Mouse (Mus musculus) kidney, embryonic 14.5 days (tissue): ENCODE data around the gene Eif3b. TPM values are rescaled to one million over a fixed set of nuclear protein-coding genes. Genes with fewer than 3 reads are reported as not detected.

ENCODE experiments used
- ATAC-seq: fragments of 200-750 bp; cut with Nextera tagmentation; 2 replicates; pipeline ENCODE4 v1.8.0; 2017; ENCODE audit warnings: moderate number of reproducible peaks, mild to moderate bottlenecking, moderate TSS enrichment, moderate library complexity; ENCODE audit not compliant: low FRiP score, low TSS enrichment
- H3K27ac ChIP-seq: fragments of 300-500 bp; sonication (generic); 2 replicates; pipeline ENCODE4 v1.5.1; 2014; ENCODE audit warnings: low read depth, mild to moderate bottlenecking, low read length, moderate library complexity, mixed read lengths
- H3K27me3 ChIP-seq: fragments of 300-500 bp; sonication (generic); 2 replicates; pipeline ENCODE4 v1.6.1; 2014; ENCODE audit warnings: mild to moderate bottlenecking, low read length; ENCODE audit not compliant: control insufficient read depth, insufficient read depth
- H3K36me3 ChIP-seq: fragments of 300-500 bp; sonication (generic); 2 replicates; pipeline ENCODE4 v1.6.1; 2014; ENCODE audit warnings: low read length, mixed read lengths; ENCODE audit not compliant: control insufficient read depth, insufficient read depth
- H3K4me1 ChIP-seq: fragments of 300-500 bp; sonication (generic); 2 replicates; pipeline ENCODE4 v1.6.1; 2014; ENCODE audit warnings: low read length, mixed read lengths; ENCODE audit not compliant: control insufficient read depth, insufficient read depth
- H3K4me2 ChIP-seq: fragments of 300-500 bp; sonication (generic); replicated peaks from 2 replicates; pipeline ENCODE4 v1.6.1; 2014; ENCODE audit warnings: low read depth, mild to moderate bottlenecking, low read length
- H3K4me3 ChIP-seq: fragments of 300-500 bp; sonication (generic); 2 replicates; pipeline ENCODE4 v1.5.1; 2014; ENCODE audit warnings: mild to moderate bottlenecking, low read length
- H3K9ac ChIP-seq: fragments of 300-500 bp; sonication (generic); 2 replicates; pipeline ENCODE4 v1.6.1; 2014; ENCODE audit warnings: low read depth, mild to moderate bottlenecking, low read length, moderate library complexity
- H3K9me3 ChIP-seq: fragments of 300-500 bp; sonication (generic); 2 replicates; pipeline ENCODE4 v1.6.1; 2016; ENCODE audit warnings: low read length; ENCODE audit not compliant: control insufficient read depth
- WGBS: fragments of 180-500 bp; shearing (Covaris S2); extraction: QIAGEN DNeasy Blood & Tissue Kit; methylation state at CpG from one replicate; pipeline ENCODE4 v1.1.7; 2014; 5-methylcytosine and 5-hydroxymethylcytosine counted together
- microRNA-seq: library from miRNA; unstranded; fragments of <30 nt; microRNA quantifications from one replicate; pipeline ENCODE4, GENCODE M21; 2016
- polyA plus RNA-seq: library from polyadenylated mRNA; unstranded; fragments of >200 nt; fragmentation: Nextera tagmentation; extraction: Ambion mirVana; gene quantifications from 2 replicates; pipeline ENCODE4 v1.2.1, GENCODE M21; 2014

Eif3b gene
- polyA plus RNA-seq, 1 experiment from 2014 or later, result 188 TPM

DNA sequence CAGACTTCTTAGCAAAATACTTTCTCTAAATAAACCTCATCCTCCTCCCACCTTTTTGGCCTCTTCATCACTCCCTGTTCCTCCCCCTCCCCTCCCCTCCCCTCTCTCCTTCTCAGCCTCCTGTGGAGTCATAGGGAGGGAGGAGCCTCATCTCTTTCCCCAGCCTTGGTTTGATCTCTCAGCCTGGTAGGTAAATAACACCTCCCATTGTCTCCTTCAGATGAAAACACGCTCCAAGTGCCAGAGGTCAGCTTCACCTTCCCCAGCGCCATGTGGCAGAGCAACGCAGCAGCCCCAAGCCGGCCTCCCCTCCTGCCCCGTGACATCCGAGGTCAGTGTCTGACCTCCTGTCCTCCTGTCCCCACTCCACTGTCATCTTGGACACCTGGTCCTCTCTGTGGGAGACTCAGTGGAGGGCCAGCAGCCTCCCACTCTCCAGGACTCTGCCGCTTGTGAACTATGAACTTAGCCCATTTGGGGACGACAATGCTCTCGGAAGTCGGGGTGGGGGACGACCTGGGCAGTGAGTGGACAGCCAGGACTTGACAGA, 73.6 kb downstream of the Eif3b start:
- Histone ChIP-seq H3K4me1 (no peaks in the 10 kb centered on the region), H3K27me3 (no peaks in the 10 kb centered on the region), H3K9me3 (no peaks in the 10 kb centered on the region), H3K27ac (peak overlapping the region; percentile 17; the same call in 1 of the 2 replicates), H3K36me3 (no peaks in the 10 kb centered on the region), H3K4me2 (no peak overlapping the region), H3K4me3 (no peak overlapping the region), H3K9ac (no peak overlapping the region)
- WGBS, result 12% methylated on average over 11 of the region's 11 CpGs
- peak; percentile 50; the same call in 1 of the 2 replicates for ATAC-seq

Small RNAs within 50 kb of the gene (microRNA-seq; reads per million reads assigned to microRNA genes)
- gene Mir7038, result not detected

Other genes with a start within 250 kb of the Eif3b start
- gene Mad1l1, start 97.8 kb upstream of the Eif3b start, polyA plus RNA-seq, result 37.0 and 47.4 TPM in 2 replicates
- gene Nudt1, start 97.7 kb upstream of the Eif3b start, polyA plus RNA-seq, result 53.7 and 61.4 TPM in 2 replicates
- gene Mrm2, start 87.4 kb upstream of the Eif3b start, polyA plus RNA-seq, result 19.5 and 22.0 TPM in 2 replicates
- 10.5 and 12.9 TPM in 2 replicates for gene Snx8, start 30.1 kb upstream of the Eif3b start, polyA plus RNA-seq
- not detected in 2 replicates for gene Gm4869, start 26.3 kb downstream of the Eif3b start, polyA plus RNA-seq
- 13.3 and 17.5 TPM in 2 replicates for gene Chst12, start 86.2 kb downstream of the Eif3b start, polyA plus RNA-seq
- gene Grifin, start 145.7 kb downstream of the Eif3b start, polyA plus RNA-seq, result 0.34 TPM in 1 of 2 replicates, not detected in the other
- 32.2 and 39.0 TPM in 2 replicates for gene Lfng, start 188.0 kb downstream of the Eif3b start, polyA plus RNA-seq
- gene Ttyh3, start 229.7 kb downstream of the Eif3b start, polyA plus RNA-seq, result 40.0 and 48.5 TPM in 2 replicates